Mouse (Mus musculus): ENCODE measurements around the gene Gprc5d. TPM values are rescaled to one million over a fixed set of nuclear protein-coding genes. Genes with fewer than 3 reads are reported as not detected.

Gene Gprc5d
- polyA plus RNA-seq, 1 experiment from 2014 or later, result not detected

DNA sequence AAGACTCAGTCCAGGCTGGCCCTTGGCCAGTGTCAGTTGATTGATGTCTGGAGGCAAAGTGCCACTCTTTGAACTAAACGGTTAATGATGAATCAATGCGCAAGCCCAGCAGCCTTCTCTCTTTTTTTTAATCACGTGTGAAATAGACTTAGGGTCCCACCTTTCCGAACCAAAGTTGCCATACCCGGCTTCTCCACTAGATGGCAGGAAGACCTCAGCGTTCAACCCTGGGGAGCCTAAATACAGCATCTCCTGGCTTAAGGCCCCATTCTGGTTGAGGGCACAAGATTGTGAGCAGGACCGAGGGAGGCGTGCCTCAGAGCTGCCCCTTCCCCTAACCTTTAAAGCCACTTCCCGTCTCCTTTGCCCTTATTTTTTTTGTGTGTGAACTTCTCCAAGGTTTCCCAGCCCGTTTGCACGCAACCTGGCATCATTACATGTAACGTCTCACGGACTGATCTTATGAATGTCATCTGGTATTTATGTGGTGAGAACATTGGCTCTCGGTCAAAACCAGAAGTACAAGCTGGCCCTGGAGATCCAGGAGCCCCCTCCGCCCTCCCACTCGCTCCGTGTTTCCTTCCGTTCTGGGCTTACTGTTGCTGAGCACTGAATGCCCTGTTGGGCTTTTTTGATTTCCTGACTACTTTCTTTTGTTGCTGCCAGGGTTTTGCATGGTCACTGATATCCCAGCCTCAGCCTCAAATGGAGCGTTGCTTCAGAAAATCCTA is 30.2 kb downstream of the Gprc5d start:
- H3K36me3 ChIP-seq (ENCODE audit: control insufficient read depth, insufficient read depth), result no peaks in the 10 kb centered on the region
- no peaks in the 10 kb centered on the region for H3K27me3 ChIP-seq (replicated peaks; ENCODE audit: control insufficient read depth, insufficient read depth, low read length)
- H3K4me1 ChIP-seq (replicated peaks; ENCODE audit: control insufficient read depth, insufficient read depth, low read length), result peaks cover 10% of the 10 kb centered on the region
- H3K27ac ChIP-seq (ENCODE audit: low read length), result peak overlapping the region; percentile 26; the same call in 1 of the 2 replicates
- peak; percentile 91 for ATAC-seq
- H3K9ac ChIP-seq (replicated peaks; ENCODE audit: low read depth, low read length), result peak overlapping the region; percentile 37; the same call in 1 of the 2 replicates
- WGBS, result 18% methylated on average over 19 of the region's 19 CpGs
- H3K9me3 ChIP-seq (ENCODE audit: control insufficient read depth, low read length), result no peaks in the 10 kb centered on the region
- peak overlapping the region; percentile 29 for H3K4me3 ChIP-seq (replicated peaks; ENCODE audit: low read length)
- H3K4me2 ChIP-seq (ENCODE audit: low read length), result peak overlapping the region; percentile 52

DNA sequence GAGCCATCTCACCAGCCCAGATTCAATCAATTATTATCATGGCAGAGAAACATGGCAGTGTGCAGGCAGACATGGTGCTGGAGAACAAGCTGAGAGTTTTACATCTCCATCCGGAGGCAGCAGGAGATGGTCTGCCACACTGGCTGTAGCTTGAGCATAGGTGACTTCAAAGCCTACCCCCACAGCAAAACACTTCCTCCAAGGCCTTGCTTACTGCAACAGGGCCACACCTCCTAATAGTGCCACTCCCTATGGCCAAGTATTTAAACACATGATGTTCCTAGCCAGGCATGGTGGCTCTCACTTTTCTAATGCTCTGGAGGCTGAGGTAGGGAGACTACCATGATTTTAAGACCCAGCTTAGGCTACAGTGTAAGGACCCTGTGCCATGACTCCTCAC is 32.4 kb downstream of the Gprc5d start:
- WGBS, result 100% methylated on average over 1 of the region's 1 CpGs
- H3K9me3 ChIP-seq (ENCODE audit: control insufficient read depth, low read length), result no peaks in the 10 kb centered on the region
- H3K36me3 ChIP-seq (ENCODE audit: control insufficient read depth, insufficient read depth), result no peaks in the 10 kb centered on the region
- ATAC-seq, result no peak
- H3K4me3 ChIP-seq (replicated peaks; ENCODE audit: low read length), result no peak overlapping the region
- H3K4me2 ChIP-seq (ENCODE audit: low read length), result no peak overlapping the region
- no peak overlapping the region for H3K9ac ChIP-seq (replicated peaks; ENCODE audit: low read depth, low read length)
- H3K4me1 ChIP-seq (replicated peaks; ENCODE audit: control insufficient read depth, insufficient read depth, low read length), result peaks cover 6% of the 10 kb centered on the region
- no peak overlapping the region for H3K27ac ChIP-seq (ENCODE audit: low read length)
- H3K27me3 ChIP-seq (replicated peaks; ENCODE audit: control insufficient read depth, insufficient read depth, low read length), result no peaks in the 10 kb centered on the region

DNA sequence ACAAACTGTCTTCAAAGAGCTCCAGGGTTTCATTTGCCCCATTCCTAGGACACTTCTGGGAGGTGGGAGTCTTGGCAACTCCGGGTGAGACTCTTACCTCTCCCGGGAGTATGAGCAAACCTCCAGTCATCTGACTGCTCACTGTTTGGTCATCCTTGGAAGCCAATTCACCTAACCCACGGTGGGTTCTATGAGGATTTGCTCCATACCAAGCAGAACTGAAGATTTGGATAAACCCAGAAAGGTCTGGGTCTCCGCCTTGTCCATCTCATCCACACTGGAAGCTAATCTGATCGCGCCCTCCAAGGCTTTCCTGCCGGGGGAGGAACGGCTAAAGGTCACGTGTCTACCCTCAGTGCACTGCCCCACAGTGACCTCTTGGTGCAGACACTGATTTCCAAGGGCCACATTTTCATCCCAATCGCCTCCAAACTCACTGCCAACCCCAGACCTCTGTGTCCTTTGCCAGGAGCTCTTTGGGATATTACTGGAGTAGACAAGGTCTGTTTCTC is 34.0 kb downstream of the Gprc5d start:
- no peak overlapping the region for H3K9ac ChIP-seq (replicated peaks; ENCODE audit: low read depth, low read length)
- no peak overlapping the region for H3K4me2 ChIP-seq (ENCODE audit: low read length)
- 77% methylated on average over 10 of the region's 10 CpGs for WGBS
- no peak for ATAC-seq
- H3K27me3 ChIP-seq (replicated peaks; ENCODE audit: control insufficient read depth, insufficient read depth, low read length), result no peaks in the 10 kb centered on the region
- H3K36me3 ChIP-seq (ENCODE audit: control insufficient read depth, insufficient read depth), result no peaks in the 10 kb centered on the region
- H3K9me3 ChIP-seq (ENCODE audit: control insufficient read depth, low read length), result peaks cover 2% of the 10 kb centered on the region; the same call in 1 of the 2 replicates
- peaks cover 6% of the 10 kb centered on the region for H3K4me1 ChIP-seq (replicated peaks; ENCODE audit: control insufficient read depth, insufficient read depth, low read length)
- H3K4me3 ChIP-seq (replicated peaks; ENCODE audit: low read length), result no peak overlapping the region
- H3K27ac ChIP-seq (ENCODE audit: low read length), result no peak overlapping the region

DNA sequence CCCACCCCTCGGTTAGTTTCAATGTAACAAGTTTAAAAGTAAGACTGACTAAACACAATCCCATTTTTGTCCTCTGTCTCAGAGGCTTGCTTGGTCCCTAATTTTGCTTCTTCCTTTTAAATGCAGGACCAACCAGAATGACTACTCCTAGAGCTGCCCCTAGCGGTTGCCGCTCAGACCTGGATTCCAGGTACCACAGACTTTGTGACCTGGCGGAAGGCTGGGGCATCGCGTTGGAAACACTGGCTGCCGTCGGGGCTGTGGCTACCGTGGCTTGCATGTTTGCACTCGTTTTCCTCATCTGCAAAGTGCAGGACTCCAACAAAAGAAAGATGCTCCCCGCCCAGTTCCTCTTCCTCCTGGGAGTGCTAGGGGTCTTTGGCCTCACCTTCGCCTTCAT is 39.7 kb downstream of the Gprc5d start:
- peaks cover 3% of the 10 kb centered on the region; the same call in 1 of the 2 replicates for H3K9me3 ChIP-seq (ENCODE audit: control insufficient read depth, low read length)
- no peak overlapping the region for H3K9ac ChIP-seq (replicated peaks; ENCODE audit: low read depth, low read length)
- H3K4me3 ChIP-seq (replicated peaks; ENCODE audit: low read length), result no peak overlapping the region
- no peaks in the 10 kb centered on the region for H3K27me3 ChIP-seq (replicated peaks; ENCODE audit: control insufficient read depth, insufficient read depth, low read length)
- ATAC-seq, result no peak
- 49% methylated on average over 12 of the region's 12 CpGs for WGBS
- no peaks in the 10 kb centered on the region for H3K4me1 ChIP-seq (replicated peaks; ENCODE audit: control insufficient read depth, insufficient read depth, low read length)
- no peaks in the 10 kb centered on the region for H3K36me3 ChIP-seq (ENCODE audit: control insufficient read depth, insufficient read depth)
- no peak overlapping the region for H3K27ac ChIP-seq (ENCODE audit: low read length)
- H3K4me2 ChIP-seq (ENCODE audit: low read length), result no peak overlapping the region

DNA sequence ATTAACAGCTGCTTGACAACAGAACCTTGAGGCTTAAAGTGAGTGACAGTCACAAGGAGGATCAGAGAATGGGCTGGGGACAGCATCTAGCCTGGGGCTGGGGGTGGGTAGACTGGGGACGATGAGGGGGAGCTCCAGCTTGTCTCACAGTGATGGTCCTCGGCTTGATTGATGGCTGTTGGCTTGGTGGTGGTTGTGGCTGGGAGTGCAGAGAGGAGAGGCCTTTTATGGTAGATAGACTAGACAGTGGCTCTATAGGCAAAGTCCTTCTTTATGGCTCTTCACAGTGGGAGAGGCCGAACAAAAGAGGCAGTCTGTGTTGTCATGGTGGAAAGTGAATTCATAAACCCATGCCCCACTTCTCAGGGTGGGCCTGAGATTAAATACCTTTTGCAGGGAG is 41.9 kb downstream of the Gprc5d start:
- no peak for ATAC-seq

DNA sequence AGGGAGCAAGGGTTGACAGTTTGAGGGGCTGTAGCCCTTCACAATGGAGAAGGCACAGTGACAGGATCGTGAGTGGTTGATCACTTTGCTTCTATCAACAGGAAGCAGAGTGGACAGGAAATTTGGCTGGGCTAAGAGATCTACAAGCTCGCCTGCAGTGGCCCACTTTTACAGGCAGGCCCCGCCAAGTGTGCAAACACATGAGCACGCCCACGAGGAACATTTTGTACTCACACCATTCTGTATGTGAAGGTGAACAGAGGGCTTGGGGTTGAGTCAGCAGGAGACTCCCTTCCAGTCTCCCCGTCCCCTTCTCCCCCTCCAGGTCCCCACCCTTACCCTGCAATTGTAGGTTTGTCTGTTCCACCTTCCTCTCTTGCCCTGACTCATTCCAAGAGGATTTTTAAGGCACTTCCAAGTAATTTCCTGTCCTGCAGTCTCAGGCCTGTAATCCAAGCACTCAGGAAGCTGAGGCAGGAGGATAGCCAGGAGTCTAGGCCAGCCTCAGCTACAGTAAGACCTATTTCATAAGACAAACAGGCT is 43.6 kb downstream of the Gprc5d start:
- no peak overlapping the region for H3K9ac ChIP-seq (replicated peaks; ENCODE audit: low read depth, low read length)
- no peak overlapping the region for H3K4me3 ChIP-seq (replicated peaks; ENCODE audit: low read length)
- WGBS, result 82% methylated on average over 6 of the region's 6 CpGs
- H3K9me3 ChIP-seq (ENCODE audit: control insufficient read depth, low read length), result peaks cover 3% of the 10 kb centered on the region; the same call in 1 of the 2 replicates
- ATAC-seq, result no peak
- no peaks in the 10 kb centered on the region for H3K36me3 ChIP-seq (ENCODE audit: control insufficient read depth, insufficient read depth)
- H3K27ac ChIP-seq (ENCODE audit: low read length), result no peak overlapping the region
- no peak overlapping the region for H3K4me2 ChIP-seq (ENCODE audit: low read length)
- no peaks in the 10 kb centered on the region for H3K27me3 ChIP-seq (replicated peaks; ENCODE audit: control insufficient read depth, insufficient read depth, low read length)
- no peaks in the 10 kb centered on the region for H3K4me1 ChIP-seq (replicated peaks; ENCODE audit: control insufficient read depth, insufficient read depth, low read length)

More for the DNA sequence above, 41.9 kb downstream of the Gprc5d start:
- 78% methylated on average over 3 of the region's 3 CpGs for WGBS
- H3K4me1 ChIP-seq (replicated peaks; ENCODE audit: control insufficient read depth, insufficient read depth, low read length), result no peaks in the 10 kb centered on the region
- H3K4me3 ChIP-seq (replicated peaks; ENCODE audit: low read length), result no peak overlapping the region
- peaks cover 3% of the 10 kb centered on the region; the same call in 1 of the 2 replicates for H3K9me3 ChIP-seq (ENCODE audit: control insufficient read depth, low read length)
- H3K36me3 ChIP-seq (ENCODE audit: control insufficient read depth, insufficient read depth), result no peaks in the 10 kb centered on the region
- H3K27ac ChIP-seq (ENCODE audit: low read length), result no peak overlapping the region
- no peak overlapping the region for H3K4me2 ChIP-seq (ENCODE audit: low read length)
- H3K27me3 ChIP-seq (replicated peaks; ENCODE audit: control insufficient read depth, insufficient read depth, low read length), result no peaks in the 10 kb centered on the region
- H3K9ac ChIP-seq (replicated peaks; ENCODE audit: low read depth, low read length), result no peak overlapping the region

DNA sequence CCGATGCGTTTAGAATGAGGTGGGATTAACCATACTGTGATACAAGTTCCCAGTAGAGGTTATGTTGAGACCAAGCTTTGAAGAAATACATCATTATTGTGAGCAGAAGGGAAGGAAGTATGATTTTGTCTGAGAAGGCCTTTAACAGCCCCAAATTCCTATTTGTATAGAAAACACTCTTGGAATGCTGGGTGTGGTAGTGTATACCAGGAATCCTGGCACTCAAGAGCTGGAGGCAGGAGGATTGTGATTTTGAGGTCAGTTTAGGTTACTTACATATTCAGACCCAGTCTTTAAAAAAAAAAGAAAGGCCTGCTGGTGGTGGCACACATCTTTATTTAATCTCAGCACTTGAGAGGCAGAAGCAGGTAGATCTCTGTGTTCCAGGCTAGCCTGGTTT is 47.7 kb downstream of the Gprc5d start:
- WGBS, result 89% methylated on average over 2 of the region's 2 CpGs

DNA sequence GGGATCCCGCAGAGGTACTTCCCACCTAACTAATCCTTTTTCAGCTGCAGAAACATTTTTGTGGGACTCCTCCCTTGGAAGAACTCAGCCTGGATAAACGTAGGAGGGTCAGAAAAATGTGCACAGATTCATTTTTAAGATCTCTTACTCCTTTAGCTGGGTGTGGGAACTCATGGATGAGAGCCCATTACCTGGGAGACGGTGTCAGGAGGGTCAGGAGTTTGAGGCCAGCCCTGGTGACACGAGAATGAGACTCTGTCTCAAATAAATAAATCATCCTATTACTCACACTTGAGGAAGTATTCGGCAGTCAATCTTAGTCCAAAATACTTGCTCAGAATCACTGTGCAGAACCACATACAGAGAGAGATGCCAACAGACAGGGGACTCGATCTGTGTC is 48.2 kb downstream of the Gprc5d start:
- WGBS, result 76% methylated on average over 6 of the region's 6 CpGs
- Histone ChIP-seq H3K27ac (ENCODE audit: low read length) (no peak overlapping the region), H3K4me2 (ENCODE audit: low read length) (no peak overlapping the region), H3K4me1 (replicated peaks; ENCODE audit: control insufficient read depth, insufficient read depth, low read length) (peaks cover 10% of the 10 kb centered on the region), H3K9ac (replicated peaks; ENCODE audit: low read depth, low read length) (no peak overlapping the region), H3K9me3 (ENCODE audit: control insufficient read depth, low read length) (no peaks in the 10 kb centered on the region), H3K27me3 (replicated peaks; ENCODE audit: control insufficient read depth, insufficient read depth, low read length) (peaks cover 3% of the 10 kb centered on the region; the same call in 1 of the 2 replicates), H3K36me3 (ENCODE audit: control insufficient read depth, insufficient read depth) (no peaks in the 10 kb centered on the region), H3K4me3 (replicated peaks; ENCODE audit: low read length) (no peak overlapping the region)
- ATAC-seq, result no peak

More for the DNA sequence above, 47.7 kb downstream of the Gprc5d start:
- no peak overlapping the region for H3K27ac ChIP-seq (ENCODE audit: low read length)
- no peak overlapping the region for H3K4me3 ChIP-seq (replicated peaks; ENCODE audit: low read length)
- no peak for ATAC-seq
- no peak overlapping the region for H3K4me2 ChIP-seq (ENCODE audit: low read length)
- 0 out of 2 replicates have a peak, but pooled peaks cover 3% of the 10 kb centered on the region for H3K27me3 ChIP-seq (replicated peaks; ENCODE audit: control insufficient read depth, insufficient read depth, low read length)
- H3K9me3 ChIP-seq (ENCODE audit: control insufficient read depth, low read length), result no peaks in the 10 kb centered on the region
- no peaks in the 10 kb centered on the region for H3K36me3 ChIP-seq (ENCODE audit: control insufficient read depth, insufficient read depth)
- no peak overlapping the region for H3K9ac ChIP-seq (replicated peaks; ENCODE audit: low read depth, low read length)
- H3K4me1 ChIP-seq (replicated peaks; ENCODE audit: control insufficient read depth, insufficient read depth, low read length), result peaks cover 6% of the 10 kb centered on the region

DNA sequence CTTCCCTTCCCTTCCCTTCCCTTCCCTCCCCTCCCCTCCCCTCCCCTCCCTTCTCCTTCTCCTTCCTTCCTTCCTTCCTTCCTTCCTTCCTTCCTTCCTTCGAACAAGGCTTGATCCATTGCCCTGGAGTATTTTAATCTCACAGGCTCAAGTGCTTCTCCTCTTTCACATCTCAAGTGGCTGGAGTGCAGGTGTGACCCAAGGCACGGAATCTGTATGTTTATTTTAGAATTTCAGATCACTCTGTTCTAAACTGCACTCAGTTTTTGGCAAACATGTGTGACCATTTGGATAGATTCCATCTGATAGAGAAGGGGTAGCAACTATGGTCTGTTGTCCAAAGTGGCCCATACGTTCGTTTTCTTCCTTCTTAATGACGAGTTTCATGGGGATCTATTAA is 49.9 kb downstream of the Gprc5d start:
- no peak overlapping the region for H3K4me2 ChIP-seq (ENCODE audit: low read length)
- peaks cover 10% of the 10 kb centered on the region for H3K4me1 ChIP-seq (replicated peaks; ENCODE audit: control insufficient read depth, insufficient read depth, low read length)
- no peaks in the 10 kb centered on the region for H3K36me3 ChIP-seq (ENCODE audit: control insufficient read depth, insufficient read depth)
- H3K4me3 ChIP-seq (replicated peaks; ENCODE audit: low read length), result no peak overlapping the region
- 79% methylated on average over 4 of the region's 5 CpGs for WGBS
- no peaks in the 10 kb centered on the region for H3K9me3 ChIP-seq (ENCODE audit: control insufficient read depth, low read length)
- peaks cover 3% of the 10 kb centered on the region; the same call in 1 of the 2 replicates for H3K27me3 ChIP-seq (replicated peaks; ENCODE audit: control insufficient read depth, insufficient read depth, low read length)
- no peak overlapping the region for H3K27ac ChIP-seq (ENCODE audit: low read length)
- no peak overlapping the region for H3K9ac ChIP-seq (replicated peaks; ENCODE audit: low read depth, low read length)
- no peak for ATAC-seq

Measured in forebrain, embryonic 16.5 days (tissue).